Mouse (Mus musculus) lung, adult 18-20 months (tissue): ENCODE measurements around the gene Nol9.
"Not testable (repeated sequence)": the region's sequence is repeated elsewhere in the genome, so short reads cannot be mapped to it uniquely, and the experiment has no call there.

Experiments used
- DNase-seq, 2 experiments: peaks; one replicate each; pipeline ENCODE4 v3.0.0; 2022; ENCODE audit warnings: mixed read lengths in 2 of 2

Gene Nol9

DNA sequence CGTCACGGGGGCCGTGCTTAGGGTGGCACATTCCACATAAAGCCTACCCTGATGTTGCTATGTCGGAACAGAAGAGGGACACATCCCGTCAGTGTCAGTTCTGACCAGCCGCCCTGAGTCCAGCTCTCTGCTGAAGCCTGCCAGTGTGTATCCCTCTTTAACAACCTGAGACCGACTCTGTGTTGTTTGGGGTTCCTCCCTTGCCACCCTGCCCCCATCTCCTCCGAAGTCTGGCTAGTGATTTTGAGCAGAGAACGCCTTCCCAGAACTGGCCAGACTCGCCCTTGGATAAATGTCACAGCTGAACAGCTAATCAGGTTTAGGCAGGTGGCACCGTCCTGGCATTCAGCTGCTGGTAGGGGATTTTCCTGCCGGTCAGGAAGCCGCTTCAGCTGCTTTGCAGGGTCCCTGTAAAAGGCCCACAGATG is 28.4 kb upstream of the Nol9 start:
- peak; percentile 31 to 48 for DNase-seq

DNA sequence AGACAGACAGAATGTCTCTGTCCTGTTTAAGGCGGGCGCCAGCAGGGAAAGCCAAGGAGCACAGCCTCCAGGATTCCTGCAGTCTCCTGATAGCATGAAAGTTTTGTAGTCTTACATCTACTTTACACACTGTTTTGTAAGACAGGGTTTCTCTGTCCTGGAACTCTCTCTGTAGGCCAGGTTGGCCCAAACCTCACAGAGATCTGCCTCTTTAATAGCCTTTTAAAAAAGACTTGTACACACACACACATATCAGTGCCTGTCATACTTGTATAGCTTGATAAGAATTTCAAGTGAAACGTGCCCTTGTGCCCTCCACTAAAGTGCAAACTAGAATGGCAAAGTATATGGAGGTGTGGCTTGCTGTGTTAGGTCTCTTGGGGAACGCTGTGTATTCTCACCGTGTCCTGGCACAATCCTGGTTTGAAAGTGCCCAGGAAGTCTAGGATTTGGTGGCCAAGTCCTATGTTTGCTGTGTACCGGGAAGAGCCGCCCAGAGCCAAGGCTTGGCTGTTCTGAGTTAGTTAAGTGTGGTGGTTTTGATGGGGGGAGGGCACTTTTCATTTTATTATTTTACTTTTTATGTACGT is 27.9 kb upstream of the Nol9 start:
- peak; percentile 52 to 73 for DNase-seq

DNA sequence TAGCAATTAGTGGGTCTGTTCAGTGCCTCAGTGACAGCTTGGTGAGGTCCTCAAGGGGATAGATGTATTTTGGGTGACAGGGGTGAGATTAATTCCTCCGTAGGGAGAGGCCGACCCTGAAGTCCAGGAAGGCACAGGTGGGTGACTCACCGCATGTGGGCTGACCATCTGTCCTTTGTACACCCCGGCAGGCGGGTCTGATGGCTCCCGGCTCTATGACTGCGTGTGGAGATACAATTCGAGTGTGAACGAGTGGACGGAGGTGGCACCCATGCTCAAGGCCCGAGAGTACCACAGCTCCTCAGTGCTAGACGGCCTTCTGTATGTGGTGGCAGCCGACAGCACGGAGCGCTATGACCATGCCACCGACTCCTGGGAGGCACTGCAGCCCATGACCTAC is 27.0 kb upstream of the Nol9 start:
- DNase-seq: no peak

DNA sequence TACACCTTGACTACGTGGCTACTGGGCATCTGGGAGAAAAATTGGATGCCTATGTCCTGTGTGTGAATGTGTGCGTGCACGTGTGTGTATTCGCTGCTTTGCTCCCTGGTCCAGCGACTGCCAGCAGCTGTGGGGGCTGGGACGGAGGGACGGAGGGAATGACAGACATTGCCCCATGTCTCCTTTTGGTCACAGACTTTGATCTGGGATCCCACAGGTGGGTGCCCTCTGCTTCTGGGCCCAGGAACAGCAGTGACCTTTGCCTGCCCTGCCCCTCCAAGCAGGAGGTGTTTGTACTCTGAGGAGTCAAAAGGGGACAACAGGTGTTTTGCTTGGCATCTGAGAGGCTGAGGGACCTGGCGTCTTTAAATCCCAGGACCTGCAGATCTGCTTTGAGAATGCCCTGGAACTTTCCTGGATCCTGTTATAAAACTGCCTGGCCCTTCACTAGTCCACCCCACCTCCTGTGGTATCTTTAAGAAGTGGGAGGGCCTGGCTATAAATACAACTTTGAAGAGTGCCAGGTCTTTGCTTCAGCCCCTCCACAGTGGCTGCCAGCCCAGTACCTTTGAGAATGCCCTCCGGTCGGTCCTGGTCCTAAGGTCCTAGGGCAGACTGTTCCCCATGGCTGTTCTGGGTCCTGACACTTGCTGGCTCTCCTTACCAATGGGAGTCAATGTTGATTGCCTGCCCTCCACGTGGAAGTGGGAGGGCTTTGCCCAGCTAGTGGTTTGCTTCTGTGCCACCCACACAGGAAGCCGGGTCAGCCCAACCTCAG is 25.9 kb upstream of the Nol9 start:
- peak in 1 of 2 experiments; percentile 44 for DNase-seq

DNA sequence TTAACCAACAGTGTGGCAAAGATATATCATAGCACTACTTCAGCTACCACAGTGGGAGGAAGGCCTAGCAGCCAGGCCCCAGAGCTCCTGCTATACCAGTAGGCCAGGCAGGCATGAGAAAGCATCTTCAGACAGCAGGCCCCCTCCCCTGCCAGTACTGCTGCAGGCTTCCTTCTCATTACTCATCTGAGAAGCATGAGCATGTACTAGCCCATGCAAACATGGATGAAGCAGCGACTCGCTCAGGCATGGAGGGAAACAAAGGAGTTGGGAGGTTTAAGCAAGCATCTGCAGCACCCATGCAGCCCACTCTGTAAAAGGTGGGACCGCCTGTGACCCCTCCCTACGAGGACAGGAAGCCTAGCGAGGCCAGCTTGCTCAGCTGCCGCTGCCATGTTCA is 20.0 kb upstream of the Nol9 start:
- DNase-seq: no peak

DNA sequence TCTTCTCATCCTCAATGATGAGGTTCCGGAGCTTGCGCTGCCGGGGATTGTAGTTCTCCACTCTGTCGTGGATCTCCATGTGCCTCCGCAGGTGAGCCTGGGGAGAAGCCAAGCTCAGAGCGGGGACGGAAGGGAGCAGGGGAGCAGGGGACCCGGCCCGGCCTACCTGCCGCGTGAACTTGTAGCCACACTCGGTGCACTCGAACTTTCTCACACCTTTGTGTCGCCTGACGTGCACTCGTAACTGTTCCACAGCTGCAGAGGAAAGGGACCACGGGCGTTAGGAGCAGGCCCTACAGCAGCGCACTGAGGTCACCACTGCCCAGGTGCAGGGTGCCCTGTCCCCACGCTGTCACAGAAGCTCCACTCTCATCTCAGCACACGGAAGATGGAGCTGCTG is 19.1 kb upstream of the Nol9 start:
- DNase-seq: no peak

DNA sequence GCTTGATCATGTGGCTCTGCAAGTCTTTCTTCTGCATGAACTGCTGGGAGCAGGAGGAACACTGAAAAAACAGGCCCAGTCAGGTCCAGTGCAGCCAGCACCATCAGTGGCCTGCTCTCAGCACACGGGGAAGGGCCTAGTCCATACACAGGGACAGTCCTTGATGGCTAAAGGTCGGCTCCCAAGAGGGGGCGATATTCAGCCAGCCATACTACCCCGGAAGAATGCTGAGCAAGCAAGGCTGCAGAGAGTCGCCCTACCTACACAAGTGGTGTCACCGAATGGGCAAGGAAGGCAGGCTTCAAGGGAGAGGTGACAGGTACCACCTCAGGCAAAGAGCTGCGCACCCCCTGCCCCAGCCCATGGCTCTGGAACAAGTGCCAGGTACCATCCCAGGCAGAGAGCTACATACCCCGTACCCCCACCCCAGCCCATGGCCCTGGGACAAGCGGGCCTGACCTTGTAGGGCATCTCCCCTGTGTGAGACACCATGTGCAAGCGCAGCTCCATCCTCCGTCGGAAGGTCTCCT is 17.5 kb upstream of the Nol9 start:
- DNase-seq: no peak

DNA sequence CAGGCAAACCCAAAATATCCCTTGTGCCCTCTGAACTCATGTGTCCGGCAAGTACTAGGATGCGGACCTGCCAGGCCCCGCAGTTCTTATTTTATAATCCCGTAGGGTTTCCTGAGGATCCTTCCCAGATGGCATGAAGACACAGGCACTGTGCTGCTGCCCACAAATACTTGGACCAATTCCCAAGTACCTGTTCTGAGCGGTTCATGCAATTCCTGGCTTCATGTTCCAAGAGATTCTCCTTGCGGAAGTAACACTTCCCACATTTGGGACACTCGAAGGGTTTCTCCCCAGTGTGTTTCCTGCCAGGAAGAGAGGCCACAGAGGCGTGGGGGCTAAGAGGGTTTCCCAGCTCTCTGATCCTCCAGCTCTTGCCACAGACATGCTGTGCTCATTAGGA is 16.6 kb upstream of the Nol9 start:
- no peak for DNase-seq

DNA sequence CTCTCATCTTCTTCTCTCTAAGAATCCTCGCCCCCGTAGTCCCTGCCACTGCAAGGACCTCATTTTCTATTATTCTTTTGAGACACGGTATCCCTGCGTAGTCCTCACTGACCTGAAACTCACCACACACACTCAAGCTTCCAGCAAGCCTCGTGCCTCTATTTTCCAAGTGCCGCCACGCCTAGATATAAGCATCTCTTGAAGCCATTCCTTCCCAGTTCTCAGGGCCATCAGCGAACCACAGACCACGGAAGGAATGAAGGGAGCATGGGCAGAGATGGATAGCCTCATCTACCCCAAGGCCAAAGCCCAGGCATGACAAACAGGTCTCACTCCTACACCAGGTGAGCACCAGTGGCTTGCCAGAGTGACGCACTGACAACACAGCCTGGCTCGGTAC is 14.6 kb upstream of the Nol9 start:
- DNase-seq: peak; percentile 42 to 48

DNA sequence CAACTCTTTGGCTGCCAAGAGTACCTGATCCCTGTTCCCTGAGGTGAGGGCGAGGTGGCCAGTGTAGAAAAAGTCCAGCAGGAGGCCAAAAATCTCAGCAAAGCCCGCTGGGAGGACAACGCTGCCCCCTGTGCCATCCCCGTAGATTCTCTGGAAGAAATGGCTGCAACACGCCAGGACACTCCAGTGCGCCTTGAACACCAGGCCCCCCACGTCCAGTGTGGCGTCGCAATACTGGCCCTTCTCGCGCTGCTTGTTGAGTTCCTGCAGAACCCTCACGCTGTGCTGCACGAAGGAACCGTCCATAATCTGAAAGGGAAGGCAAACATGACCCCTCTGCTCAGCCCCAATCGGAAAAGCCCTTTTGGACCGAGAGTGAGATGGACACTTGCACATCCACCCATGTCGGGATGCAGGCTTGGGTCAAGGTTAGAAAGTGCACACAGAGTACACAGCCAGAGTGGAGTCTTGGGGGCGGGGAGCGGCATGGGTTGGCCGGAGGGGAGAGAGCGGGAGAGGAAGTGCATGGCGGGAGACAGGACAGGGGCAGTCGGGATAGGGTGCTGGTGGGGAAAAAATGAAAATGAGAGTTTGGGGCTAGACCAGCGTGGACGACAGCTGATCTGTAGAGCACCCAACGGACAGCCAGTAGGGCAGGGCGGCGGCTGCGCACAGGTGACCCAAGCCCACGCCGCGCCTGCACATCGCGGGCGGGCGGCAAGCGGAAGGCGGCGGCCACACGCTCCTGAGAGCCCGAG is 12.2 kb upstream of the Nol9 start:
- peak; percentile 35 to 51 for DNase-seq

DNA sequence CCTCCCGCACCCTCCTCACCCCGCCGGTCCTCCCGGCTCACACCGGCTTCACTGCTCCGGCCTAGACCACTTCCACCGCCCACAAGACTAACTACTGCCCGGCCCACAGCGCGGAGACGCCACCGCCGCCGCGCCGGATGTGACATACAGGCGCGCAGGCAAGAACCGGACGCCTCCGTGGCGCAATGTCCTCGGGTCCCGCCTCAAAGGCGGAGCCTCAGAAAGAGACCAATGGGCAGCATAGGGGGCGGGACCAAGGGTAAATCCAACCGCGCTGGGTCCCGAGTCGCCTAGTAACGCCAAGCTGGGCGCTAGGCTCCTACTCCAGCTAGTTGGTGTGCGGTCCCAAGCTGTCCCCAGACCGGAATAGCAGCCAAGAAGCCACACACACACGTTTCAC is 11.6 kb upstream of the Nol9 start, which contains the start of gene Zbtb48:
Gene Zbtb48, minus strand, starts transcription at position 148 of the 400 bp plus-strand sequence.
- peak; percentile 98 to 99 for DNase-seq

DNA sequence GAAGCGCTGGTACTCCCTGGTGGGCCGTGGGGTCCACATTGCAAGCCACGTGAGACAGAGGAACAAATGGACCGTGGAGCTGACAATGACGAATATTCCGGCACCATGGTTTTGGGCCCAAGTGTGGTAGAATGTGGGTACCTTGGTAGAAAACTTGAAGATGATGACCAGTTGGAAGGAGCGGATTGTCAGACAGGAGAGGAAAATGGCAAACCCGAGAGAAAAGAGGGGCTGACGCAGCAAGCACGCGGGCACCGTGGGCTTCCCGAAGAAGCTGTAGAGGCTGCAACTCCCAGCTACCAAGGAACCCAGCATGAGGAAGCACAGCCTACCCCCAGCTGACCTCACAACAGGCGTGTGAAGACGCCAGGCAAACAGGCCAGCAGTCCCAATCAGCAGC is 10.7 kb upstream of the Nol9 start:
- no peak for DNase-seq

DNA sequence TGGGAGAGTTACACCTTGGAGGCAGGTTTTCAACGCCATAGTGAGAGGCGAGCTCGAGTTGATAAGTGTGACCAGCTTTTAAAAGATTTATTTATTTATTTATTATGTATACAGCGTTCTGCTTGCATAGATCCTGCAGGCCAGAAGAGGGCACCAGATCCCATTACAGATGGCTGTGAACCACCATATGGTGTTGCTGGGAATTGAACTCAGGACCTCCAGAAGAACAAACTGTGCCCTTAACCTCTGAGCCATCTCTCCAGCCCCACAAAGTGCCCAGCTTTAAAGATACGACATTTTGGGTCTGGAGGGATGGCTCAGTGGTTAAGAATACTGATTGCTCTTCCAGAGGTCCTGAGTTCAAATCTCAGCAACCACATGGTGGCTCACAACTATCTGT is 10.0 kb upstream of the Nol9 start:
- DNase-seq: no peak

DNA sequence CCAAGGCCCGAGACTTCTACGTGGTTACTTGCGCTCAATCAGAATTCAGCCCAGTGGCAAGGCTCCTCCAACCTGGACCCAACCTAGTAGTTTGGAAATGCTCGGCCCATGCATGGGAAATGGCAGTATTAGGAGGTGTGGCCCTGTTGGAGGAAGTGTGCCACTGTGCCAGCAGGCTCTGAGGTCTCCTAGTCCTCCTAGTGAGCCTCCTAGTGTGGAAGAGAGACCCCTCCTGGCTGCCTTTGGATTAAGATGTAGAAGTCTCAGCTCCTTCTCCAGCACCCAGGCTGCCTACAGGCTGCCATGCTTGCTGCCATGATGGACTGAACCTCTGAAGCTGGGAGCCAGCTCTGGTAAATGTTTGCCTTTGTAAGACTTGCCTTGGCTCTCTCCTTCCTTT is 9.1 kb upstream of the Nol9 start:
- DNase-seq: no peak

DNA sequence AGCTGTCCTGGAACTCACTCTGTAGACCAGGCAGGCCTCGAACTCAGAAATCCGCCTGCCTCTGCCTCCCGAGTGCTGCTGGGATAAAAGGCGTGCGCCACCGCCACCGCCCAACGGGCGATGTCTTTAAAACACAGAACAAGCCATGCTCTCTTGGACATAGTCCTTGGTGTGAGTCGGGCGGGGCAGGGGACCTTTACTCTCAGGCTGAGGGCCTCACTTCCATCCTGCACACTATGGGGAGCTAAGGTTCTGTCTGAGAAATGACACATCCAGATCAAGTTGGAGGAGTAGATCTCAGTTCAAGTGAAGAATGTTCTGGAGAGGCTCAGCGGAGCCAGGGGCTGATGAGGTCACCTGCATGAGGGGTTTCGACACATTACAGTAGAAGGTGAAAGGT is 6.2 kb upstream of the Nol9 start:
- no peak for DNase-seq

DNA sequence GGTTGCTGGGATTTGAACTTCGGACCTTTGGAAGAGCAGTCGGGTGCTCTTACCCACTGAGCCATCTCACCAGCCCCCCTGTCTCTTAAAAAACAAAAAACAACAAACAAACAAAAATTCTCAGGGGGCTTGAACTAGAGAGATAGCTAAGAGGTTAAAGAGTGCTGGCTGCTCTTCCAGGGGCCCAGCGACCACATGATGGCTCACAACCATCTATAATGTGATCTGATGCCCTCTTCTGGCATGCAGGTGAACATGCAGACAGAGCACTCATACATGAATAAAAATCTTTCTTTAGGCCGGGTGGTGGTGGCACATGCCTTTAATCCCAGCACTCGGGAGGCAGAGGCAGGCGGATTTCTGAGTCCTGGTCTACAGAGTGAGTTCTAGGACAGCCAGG is 2.7 kb upstream of the Nol9 start:
- DNase-seq: not testable (repeated sequence)

DNA sequence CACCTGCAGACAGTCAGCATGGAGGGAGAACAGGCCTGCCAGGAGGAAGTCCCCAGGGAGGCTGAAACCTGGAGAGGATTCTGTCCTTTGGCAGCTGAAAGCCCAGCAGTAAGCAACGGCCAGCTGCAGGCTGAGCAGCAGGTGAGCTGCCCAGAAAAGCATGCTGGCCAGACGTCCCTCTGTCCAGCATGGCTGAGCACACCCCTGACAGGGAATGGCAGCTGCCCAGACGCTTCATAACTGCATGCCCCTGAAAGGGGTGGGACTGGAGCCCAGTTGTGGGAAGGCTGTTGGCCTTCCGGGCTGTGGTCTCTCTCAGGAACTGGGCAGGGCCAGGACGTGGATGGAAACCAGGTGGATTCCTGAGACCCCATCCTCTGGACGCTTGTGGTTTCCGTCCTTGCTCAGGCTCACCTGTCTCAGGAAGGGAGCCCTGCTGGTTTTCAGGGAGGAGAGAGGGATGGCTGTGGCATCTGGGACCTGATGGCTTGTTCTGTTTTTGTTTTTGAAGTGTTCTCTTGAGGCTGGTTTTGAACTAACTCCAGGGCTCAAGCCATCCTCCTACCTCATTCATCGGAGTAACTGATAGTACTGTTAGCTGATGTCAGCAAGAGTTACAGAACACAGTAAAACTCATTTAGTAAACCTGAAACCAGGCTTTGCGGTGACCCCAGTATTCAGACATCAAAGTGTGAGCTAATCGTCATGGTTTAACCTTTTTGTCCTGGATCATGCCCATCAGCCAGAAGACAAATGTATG is 716 bp upstream of the Nol9 start, which contains the start of gene Tas1r1:
Gene Tas1r1, minus strand, starts transcription at position 344 of the 760 bp plus-strand sequence.
- no peak for DNase-seq

DNA sequence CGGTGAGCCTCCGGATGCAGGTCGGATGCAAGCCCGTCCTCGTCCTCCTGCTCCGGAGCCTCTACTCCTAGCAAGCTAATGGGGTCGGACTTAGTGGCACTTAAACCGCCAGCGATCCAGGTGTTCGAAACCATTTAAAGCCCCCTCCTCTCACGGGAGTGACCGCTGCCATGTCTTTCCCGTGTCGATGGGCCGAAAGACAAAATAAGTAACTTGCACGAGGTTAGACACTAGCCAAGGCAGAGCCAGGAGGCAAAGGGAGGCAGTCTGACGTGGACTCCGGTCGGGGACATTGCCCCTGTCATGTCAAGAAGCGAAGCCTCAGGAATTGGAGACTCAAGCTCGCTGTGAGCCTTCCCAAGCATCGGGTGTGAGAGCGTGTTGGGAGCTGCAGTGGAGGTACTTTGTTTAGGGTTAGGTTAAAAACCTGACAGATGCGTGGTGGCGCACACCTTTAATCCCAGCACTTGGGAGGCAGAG is 750 bp downstream of the Nol9 start:
- DNase-seq: no peak

DNA sequence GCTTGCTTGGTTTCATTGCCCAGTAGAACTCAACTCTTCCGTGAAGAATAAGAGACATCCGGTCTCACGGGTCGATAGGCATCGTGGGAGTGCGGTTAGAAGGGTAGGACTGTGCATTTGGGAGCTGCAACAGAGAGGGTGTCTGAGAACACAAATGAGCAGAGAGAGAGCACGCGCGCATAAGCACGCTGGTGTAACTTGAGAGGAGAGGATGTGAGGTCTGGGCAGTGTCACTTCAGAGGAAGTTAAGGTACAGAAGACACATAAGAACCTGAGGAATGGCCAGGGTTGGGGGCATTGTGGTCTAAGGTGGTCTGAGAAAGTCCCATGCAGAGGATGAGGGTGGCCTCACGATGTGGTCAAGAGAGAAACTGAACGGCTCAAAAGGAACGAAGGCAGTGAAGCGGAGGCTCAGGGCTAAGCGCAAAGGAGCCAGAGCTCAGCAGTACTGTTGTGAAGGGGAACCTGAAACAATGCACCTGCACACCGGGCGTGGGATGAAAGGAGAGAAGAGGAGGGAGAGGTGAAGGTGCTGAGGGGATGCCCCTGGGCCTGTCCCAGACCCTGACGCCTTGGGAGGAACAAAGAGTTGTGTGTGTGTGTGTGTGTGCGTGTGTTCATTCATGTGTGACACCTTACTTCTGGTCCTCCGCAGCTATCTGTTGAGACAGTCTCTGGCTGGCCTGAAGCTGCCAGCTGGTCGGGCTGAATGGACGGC is 3.0 kb downstream of the Nol9 start:
- no peak for DNase-seq

DNA sequence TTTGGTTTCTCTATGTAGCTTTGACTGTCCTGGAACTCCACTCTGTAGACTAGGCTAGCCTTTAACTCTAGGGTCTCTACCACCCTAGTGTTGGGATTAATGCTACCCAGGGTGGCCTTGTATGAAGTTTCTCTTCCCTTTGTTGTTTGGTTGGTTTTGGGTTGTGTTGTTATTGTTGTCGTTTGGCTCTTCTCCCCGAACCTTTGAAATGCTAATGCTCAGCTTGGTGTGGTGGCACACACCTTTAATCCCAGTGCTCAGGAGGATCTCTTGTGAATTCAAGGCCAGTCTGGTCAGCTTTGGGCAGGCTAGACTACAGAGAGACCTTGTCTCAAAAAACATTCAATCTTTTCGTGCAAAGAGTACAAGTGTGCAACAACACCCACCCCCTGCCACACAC is 4.0 kb downstream of the Nol9 start:
- no peak for DNase-seq

DNA sequence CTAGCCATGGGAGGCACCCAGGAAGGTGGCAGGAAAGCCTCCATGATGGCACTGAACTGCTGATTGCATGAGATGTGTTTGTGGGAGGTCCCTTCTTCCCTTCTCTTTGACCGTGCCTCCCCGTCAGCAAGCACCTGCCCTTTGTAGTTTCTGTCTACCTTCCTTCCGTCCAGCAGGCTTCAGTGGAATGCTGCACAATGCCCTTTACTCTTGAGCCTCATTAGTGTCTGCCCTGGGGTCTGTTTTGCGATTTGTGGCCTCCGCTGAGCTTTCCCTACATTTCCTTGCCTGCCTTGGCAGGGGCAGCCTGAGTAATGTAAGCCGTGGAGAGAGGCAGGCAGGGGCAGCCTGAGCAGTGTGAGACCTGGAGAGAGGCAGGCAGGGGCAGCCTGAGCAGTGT is 5.5 kb downstream of the Nol9 start:
- no peak for DNase-seq
